Mouse (Mus musculus): ENCODE results near the gene BC067074. TPM values are rescaled to one million over a fixed set of nuclear protein-coding genes. Genes with fewer than 3 reads are reported as not detected.
A peak's percentile ranks its signal among the peaks of the same experiment; 100 is the strongest.
"Not testable (repeated sequence)": the region's sequence is repeated elsewhere in the genome, so short reads cannot be mapped to it uniquely, and the experiment has no call there.

BC067074 gene
- total RNA-seq, 2 experiments from 2014 or later = 0.86 to 1.1 TPM

DNA sequence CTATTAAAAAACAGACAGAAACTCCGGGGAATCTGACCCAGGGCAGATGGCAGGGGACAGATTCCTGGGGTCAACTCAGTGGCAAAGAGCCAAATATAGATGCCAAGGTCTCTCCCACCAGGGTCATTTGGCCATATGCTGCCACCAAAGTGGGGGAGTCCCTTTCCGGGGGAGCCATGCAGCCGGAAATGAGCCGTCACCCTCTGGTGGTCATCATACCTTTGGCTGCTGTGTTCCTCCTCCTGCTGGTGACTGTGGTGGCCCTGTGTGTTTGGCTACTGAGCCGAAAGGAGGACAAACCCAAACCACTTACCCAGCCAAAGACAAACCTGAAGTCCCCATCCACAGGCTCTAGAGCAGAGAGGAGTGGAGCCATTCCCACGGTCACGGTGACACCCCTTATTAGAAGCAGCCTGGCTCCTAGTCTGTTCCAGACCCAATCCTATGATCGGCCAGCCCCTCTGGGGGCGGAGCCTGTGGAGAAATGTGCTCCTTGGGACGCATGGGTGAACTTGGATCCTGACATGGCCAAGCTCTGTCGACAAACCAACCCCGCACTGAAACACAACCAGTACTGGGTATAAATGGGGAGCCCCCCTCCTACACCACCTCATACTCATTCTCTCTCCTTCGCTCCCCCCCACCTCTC, 76.1 kb downstream of the BC067074 start:
- intact Hi-C loops (cut with DNase I) = no loop called here
- DNase-seq (ENCODE audit: low spot score in 2 of 2) = no peak

GRCm38 (mm10) chr13:113369622-113370021, 76.7 kb downstream of the BC067074 start:
- intact Hi-C loops (cut with DNase I) = no loop called here
- no peak for DNase-seq (ENCODE audit: low spot score in 2 of 2)

DNA sequence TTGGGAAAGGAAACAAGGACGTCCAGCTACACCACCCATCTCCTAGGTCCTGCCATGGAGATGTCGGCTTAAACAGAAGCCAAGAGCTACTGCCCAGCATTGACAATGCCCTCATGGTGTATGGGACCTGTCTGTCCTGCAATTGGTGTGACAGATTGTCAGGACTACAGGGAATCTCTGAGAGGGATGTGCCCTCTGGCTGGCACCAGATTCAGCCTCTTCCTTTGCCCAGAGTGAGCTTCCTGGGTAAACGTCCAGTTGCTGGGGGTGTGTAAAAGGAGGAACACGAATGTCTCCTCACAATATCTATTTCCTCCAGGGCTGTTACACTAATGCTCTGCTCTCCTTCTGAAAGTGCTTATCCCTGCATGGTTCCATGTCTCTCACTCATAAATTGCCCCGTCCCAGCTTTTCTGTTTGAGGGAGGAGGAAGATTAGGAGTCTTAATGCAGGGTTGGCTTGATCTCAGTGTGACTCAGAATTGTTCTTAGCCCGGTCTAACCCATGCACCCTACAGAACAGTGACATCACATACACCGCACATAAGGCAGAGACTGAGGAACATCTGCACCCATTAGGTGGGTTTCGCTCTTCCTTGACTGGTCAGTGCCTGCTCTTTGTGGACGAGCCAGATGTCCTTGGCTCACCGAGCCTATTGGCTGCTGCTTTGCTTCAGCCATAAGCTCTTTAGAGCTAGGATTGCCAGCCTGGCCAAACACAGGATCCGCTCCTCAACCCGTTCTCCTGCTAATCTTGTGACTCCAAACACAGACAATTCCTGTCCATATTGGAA, 80.5 kb downstream of the BC067074 start:
- DNase-seq (ENCODE audit: low spot score in 2 of 2) = no peak
- intact Hi-C loops (cut with DNase I) = no loop called here

DNA sequence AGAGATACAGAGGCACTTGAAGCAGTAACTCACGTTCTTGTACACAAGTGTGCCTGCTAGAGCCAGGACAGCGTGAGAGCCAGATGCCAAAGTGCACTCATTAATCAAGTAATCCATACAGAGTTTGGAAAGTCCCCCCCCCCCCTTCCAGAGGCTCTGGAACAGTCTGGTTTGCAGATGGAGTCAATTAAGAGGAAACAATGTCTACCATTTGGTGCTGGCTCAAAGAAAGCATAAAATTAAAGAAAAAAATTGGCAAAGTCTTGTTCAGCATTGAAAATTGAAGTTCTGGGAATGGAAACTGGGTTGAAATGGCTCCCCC, 81.1 kb downstream of the BC067074 start:
- intact Hi-C loops (cut with DNase I) = no loop called here
- DNase-seq (ENCODE audit: low spot score in 2 of 2) = no peak

DNA sequence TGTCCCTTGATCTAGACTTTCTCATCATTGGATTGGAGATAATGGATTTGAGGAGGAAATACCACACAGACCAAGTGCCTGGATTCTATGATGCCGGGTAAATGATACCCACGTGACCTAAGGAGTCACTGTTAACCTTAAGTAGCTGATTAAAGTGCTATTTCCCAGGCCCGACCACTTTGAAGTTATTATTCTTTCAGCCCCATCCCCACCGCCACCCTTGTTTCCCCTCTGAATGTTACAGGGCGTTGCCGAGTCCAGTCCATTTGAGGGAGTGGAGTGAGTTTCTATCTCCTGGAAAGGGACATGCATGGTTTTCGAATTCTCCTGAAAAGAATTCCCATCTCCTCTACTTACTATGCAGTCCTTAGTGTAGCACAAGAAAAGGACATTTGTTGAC, 84.7 kb downstream of the BC067074 start:
- intact Hi-C loops (cut with DNase I) = no loop called here

GRCm38 (mm10) chr13:113378980-113379410, 86.0 kb downstream of the BC067074 start:
- intact Hi-C loops (cut with DNase I) = no loop called here
- DNase-seq (ENCODE audit: low spot score in 2 of 2) = peak in 1 of 2 experiments; percentile 28

More for the DNA sequence above, 84.7 kb downstream of the BC067074 start:
- DNase-seq (ENCODE audit: low spot score in 2 of 2) = no peak

DNA sequence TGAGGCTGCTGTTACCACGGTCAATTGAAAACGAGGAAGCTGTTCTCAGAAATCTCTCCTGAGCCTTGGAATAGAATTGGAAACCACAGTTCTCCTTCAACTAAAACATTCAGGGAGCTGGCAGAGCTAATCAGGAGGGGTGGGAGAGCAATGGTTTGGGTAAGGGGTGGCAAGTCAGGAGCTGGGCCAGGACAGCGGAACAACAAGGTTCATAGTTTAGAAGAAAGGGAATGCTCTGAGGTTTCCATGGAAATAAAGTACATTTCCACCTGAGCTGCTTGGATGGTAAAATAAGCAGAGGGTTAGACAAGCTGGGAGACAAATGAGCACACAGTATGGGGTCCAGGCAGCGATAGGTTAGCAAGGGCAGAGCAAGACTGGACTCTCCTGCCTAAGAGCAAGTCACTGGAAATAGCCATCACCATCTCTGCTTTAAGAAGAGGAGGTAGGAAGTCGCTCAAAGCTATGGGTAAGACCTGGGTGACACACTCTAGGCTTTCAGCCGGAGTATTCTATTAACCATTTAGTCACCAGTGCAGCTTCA, 86.9 kb downstream of the BC067074 start:
- intact Hi-C loops (cut with DNase I) = no loop called here
- DNase-seq (ENCODE audit: low spot score in 2 of 2) = no peak

GRCm38 (mm10) chr13:113381710-113382109, 88.8 kb downstream of the BC067074 start:
- DNase-seq (ENCODE audit: low spot score in 2 of 2) = peak in 1 of 2 experiments; percentile 46
- intact Hi-C loops (cut with DNase I) = loop anchor here (1.0 kb wide), 1 partner anchor 20 kb away; no protein-coding TSS in a partner anchor

GRCm38 (mm10) chr13:113382201-113382600, 89.2 kb downstream of the BC067074 start:
- DNase-seq (ENCODE audit: low spot score in 2 of 2) = no peak
- intact Hi-C loops (cut with DNase I) = loop anchor here (1.0 kb wide), 1 partner anchor 19 kb away; no protein-coding TSS in a partner anchor

- intact Hi-C loops (cut with DNase I) = loop anchor here (1.0 kb wide), 1 partner anchor 19 kb away; no protein-coding TSS in a partner anchor
- DNase-seq (ENCODE audit: low spot score in 2 of 2) = not testable (repeated sequence)
Observed at GRCm38 (mm10) chr13:113382770-113383169, 89.8 kb downstream of the BC067074 start.

GRCm38 (mm10) chr13:113393386-113393785, 100.4 kb downstream of the BC067074 start:
- DNase-seq (ENCODE audit: low spot score in 2 of 2) = no peak
- intact Hi-C loops (cut with DNase I) = no loop called here

- DNase-seq (ENCODE audit: low spot score in 2 of 2) = peak in 1 of 2 experiments; percentile 14
- intact Hi-C loops (cut with DNase I) = no loop called here
Observed at GRCm38 (mm10) chr13:113394591-113394990, 101.6 kb downstream of the BC067074 start.

GRCm38 (mm10) chr13:113397006-113397520, 104.1 kb downstream of the BC067074 start:
- no peak for DNase-seq (ENCODE audit: low spot score in 2 of 2)
- intact Hi-C loops (cut with DNase I) = no loop called here

DNA sequence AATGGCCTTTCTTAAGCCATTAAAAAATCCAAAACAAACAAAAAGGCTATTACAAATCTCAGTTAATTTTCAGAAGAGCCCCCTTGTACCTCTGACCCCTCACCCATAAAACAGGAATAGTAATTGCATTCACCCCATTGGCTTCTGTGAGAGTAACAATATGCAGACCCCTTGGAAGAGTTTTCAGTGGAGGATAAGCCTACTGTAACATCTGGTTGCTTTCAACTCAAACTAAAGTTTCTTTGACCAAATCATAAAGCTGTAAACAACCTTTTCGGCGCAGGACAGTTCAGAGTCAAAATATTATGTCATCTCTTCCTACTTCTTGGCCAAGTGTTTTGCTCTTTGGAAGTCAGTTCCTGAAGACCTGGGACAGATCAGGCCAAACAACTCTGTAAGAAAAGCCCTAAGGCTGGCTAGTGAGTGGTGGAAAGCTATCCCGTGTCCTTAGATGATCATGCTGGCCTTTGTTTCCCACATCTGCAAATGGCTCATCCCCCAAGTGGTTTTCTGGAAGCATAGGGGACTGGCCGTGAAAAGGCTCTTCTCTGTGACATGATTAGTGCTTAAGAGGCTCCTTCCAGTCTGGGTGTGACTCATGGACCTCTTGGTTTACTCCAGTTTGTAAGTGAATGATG, 108.5 kb downstream of the BC067074 start:
- DNase-seq (ENCODE audit: low spot score in 2 of 2) = no peak
- intact Hi-C loops (cut with DNase I) = loop anchor here (1.0 kb wide), 1 partner anchor 19 kb away; no protein-coding TSS in a partner anchor

DNA sequence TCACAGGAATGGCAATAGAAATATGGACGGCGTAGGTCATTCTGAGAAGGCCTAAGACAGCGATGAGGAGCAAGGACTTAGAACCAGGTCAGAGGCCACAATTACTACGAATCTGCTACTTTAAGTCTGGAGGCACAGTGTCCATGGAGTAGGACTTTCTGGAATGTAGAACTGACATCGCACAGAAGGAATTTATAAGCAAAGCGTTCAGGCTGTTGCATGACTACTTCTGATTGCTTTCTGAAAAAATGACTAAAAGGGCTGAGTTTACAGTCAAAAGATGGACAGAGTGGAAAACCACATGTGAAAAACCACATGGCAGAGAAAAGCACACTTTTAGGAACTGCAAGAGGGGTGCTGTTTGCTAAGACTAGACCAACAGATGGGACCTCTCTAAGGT, 110.7 kb downstream of the BC067074 start:
- no peak for DNase-seq (ENCODE audit: low spot score in 2 of 2)
- intact Hi-C loops (cut with DNase I) = no loop called here

GRCm38 (mm10) chr13:113404172-113404571, 111.2 kb downstream of the BC067074 start:
- no peak for DNase-seq (ENCODE audit: low spot score in 2 of 2)
- intact Hi-C loops (cut with DNase I) = no loop called here

DNA sequence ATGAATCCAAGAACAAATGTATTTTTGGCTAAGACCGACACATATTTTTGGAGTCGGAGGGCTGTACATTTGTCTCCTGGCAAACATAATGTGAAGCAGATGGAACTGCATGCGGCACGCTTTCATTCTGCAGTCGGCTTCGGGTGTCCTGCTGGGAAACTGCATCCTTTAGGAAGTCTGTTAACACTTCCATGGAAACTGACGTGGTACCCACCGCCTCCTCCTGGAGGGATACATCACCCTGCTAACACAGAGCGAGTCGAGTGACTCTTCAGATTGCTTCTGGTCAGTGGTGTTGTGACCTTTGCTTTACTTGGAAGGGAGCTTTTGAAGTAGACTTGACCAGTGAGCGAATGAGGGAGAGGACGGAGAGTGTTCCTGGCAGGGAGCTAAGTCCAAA, 117.0 kb downstream of the BC067074 start:
- peak; percentile 73 to 84 for DNase-seq (ENCODE audit: low spot score in 2 of 2)
- intact Hi-C loops (cut with DNase I) = loop anchor here (2.0 kb wide), 1 partner anchor 73 kb away; no protein-coding TSS in a partner anchor

GRCm38 (mm10) chr13:113415527-113415926, 122.6 kb downstream of the BC067074 start:
- no peak for DNase-seq (ENCODE audit: low spot score in 2 of 2)
- intact Hi-C loops (cut with DNase I) = no loop called here

- DNase-seq (ENCODE audit: low spot score in 2 of 2) = no peak
- intact Hi-C loops (cut with DNase I) = no loop called here
Observed at GRCm38 (mm10) chr13:113416986-113417385, 124.0 kb downstream of the BC067074 start.

All from left cerebral cortex, postnatal 14 days (tissue).